Mouse (Mus musculus): ENCODE results near the gene Nrg3. TPM values are rescaled to one million over a fixed set of nuclear protein-coding genes. Genes with fewer than 3 reads are reported as not detected.

The Nrg3 gene
- polyA plus RNA-seq, 1 experiment from 2014 or later: not detected

- Histone ChIP-seq H3K27ac (replicated peaks in 1 of 2; ENCODE audit: control insufficient read depth in 1 of 2, insufficient read depth in 1 of 2, low read depth in 2 of 2, low read length in 2 of 2) (no peak overlapping the region), H3K9me3 (ENCODE audit: control insufficient read depth, low read length) (no peaks in the 10 kb centered on the region), H3K4me3 (ENCODE audit: control insufficient read depth in 1 of 2, insufficient read depth in 1 of 2, low read depth in 1 of 2, low read length in 2 of 2) (no peak overlapping the region), H3K4me2 (ENCODE audit: low read length) (no peak overlapping the region), H3K27me3 (ENCODE audit: control insufficient read depth, insufficient read depth, low read length) (no peaks in the 10 kb centered on the region), H3K9ac (ENCODE audit: low read length) (no peak overlapping the region), H3K4me1 (ENCODE audit: control insufficient read depth in 2 of 2, insufficient read depth in 2 of 2, low read length in 2 of 2) (no peaks in the 10 kb centered on the region), H3K36me3 (ENCODE audit: control insufficient read depth, insufficient read depth, low read length) (no peaks in the 10 kb centered on the region)
- 77% methylated on average over 3 of the region's 3 CpGs for WGBS
- ATAC-seq (ENCODE audit: insufficient number of reproducible peaks, insufficient read depth, low FRiP score, low read depth): no peak
Observed at GRCm38 (mm10) chr14:38700972-38701371, 771.9 kb downstream of the Nrg3 start.

GRCm38 (mm10) chr14:38659973-38660372, 812.9 kb downstream of the Nrg3 start:
- no peak overlapping the region for H3K27ac ChIP-seq (replicated peaks in 1 of 2; ENCODE audit: control insufficient read depth in 1 of 2, insufficient read depth in 1 of 2, low read depth in 2 of 2, low read length in 2 of 2)
- no peak overlapping the region for H3K4me2 ChIP-seq (ENCODE audit: low read length)
- H3K4me1 ChIP-seq (ENCODE audit: control insufficient read depth in 2 of 2, insufficient read depth in 2 of 2, low read length in 2 of 2): no peaks in the 10 kb centered on the region
- no peaks in the 10 kb centered on the region for H3K36me3 ChIP-seq (ENCODE audit: control insufficient read depth, insufficient read depth, low read length)
- no peak overlapping the region for H3K4me3 ChIP-seq (ENCODE audit: control insufficient read depth in 1 of 2, insufficient read depth in 1 of 2, low read depth in 1 of 2, low read length in 2 of 2)
- WGBS: 52% methylated on average over 1 of the region's 1 CpGs
- no peak for ATAC-seq (ENCODE audit: insufficient number of reproducible peaks, insufficient read depth, low FRiP score, low read depth)
- no peak overlapping the region for H3K9ac ChIP-seq (ENCODE audit: low read length)
- no peaks in the 10 kb centered on the region for H3K27me3 ChIP-seq (ENCODE audit: control insufficient read depth, insufficient read depth, low read length)
- H3K9me3 ChIP-seq (ENCODE audit: control insufficient read depth, low read length): no peaks in the 10 kb centered on the region

GRCm38 (mm10) chr14:38637070-38637469, 835.8 kb downstream of the Nrg3 start:
- H3K36me3 ChIP-seq (ENCODE audit: control insufficient read depth, insufficient read depth, low read length): no peaks in the 10 kb centered on the region
- H3K9ac ChIP-seq (ENCODE audit: low read length): no peak overlapping the region
- H3K4me2 ChIP-seq (ENCODE audit: low read length): no peak overlapping the region
- H3K4me1 ChIP-seq (ENCODE audit: control insufficient read depth in 2 of 2, insufficient read depth in 2 of 2, low read length in 2 of 2): no peaks in the 10 kb centered on the region
- H3K27ac ChIP-seq (replicated peaks in 1 of 2; ENCODE audit: control insufficient read depth in 1 of 2, insufficient read depth in 1 of 2, low read depth in 2 of 2, low read length in 2 of 2): no peak overlapping the region
- 67% methylated on average over 3 of the region's 3 CpGs for WGBS
- no peaks in the 10 kb centered on the region for H3K9me3 ChIP-seq (ENCODE audit: control insufficient read depth, low read length)
- no peak for ATAC-seq (ENCODE audit: insufficient number of reproducible peaks, insufficient read depth, low FRiP score, low read depth)
- H3K4me3 ChIP-seq (ENCODE audit: control insufficient read depth in 1 of 2, insufficient read depth in 1 of 2, low read depth in 1 of 2, low read length in 2 of 2): no peak overlapping the region
- no peaks in the 10 kb centered on the region for H3K27me3 ChIP-seq (ENCODE audit: control insufficient read depth, insufficient read depth, low read length)

- Histone ChIP-seq H3K9me3 (ENCODE audit: control insufficient read depth, low read length) (no peaks in the 10 kb centered on the region), H3K36me3 (ENCODE audit: control insufficient read depth, insufficient read depth, low read length) (no peaks in the 10 kb centered on the region), H3K4me1 (ENCODE audit: control insufficient read depth in 2 of 2, insufficient read depth in 2 of 2, low read length in 2 of 2) (no peaks in the 10 kb centered on the region), H3K27ac (replicated peaks in 1 of 2; ENCODE audit: control insufficient read depth in 1 of 2, insufficient read depth in 1 of 2, low read depth in 2 of 2, low read length in 2 of 2) (no peak overlapping the region), H3K4me2 (ENCODE audit: low read length) (no peak overlapping the region), H3K27me3 (ENCODE audit: control insufficient read depth, insufficient read depth, low read length) (no peaks in the 10 kb centered on the region), H3K4me3 (ENCODE audit: control insufficient read depth in 1 of 2, insufficient read depth in 1 of 2, low read depth in 1 of 2, low read length in 2 of 2) (no peak overlapping the region), H3K9ac (ENCODE audit: low read length) (no peak overlapping the region)
- ATAC-seq (ENCODE audit: insufficient number of reproducible peaks, insufficient read depth, low FRiP score, low read depth): no peak
- WGBS: 80% methylated on average over 3 of the region's 3 CpGs
Observed at GRCm38 (mm10) chr14:38630114-38630513, 842.8 kb downstream of the Nrg3 start.

- no peaks in the 10 kb centered on the region for H3K4me1 ChIP-seq (ENCODE audit: control insufficient read depth in 2 of 2, insufficient read depth in 2 of 2, low read length in 2 of 2)
- H3K4me2 ChIP-seq (ENCODE audit: low read length): no peak overlapping the region
- H3K4me3 ChIP-seq (ENCODE audit: control insufficient read depth in 1 of 2, insufficient read depth in 1 of 2, low read depth in 1 of 2, low read length in 2 of 2): no peak overlapping the region
- H3K27me3 ChIP-seq (ENCODE audit: control insufficient read depth, insufficient read depth, low read length): no peaks in the 10 kb centered on the region
- no peaks in the 10 kb centered on the region for H3K36me3 ChIP-seq (ENCODE audit: control insufficient read depth, insufficient read depth, low read length)
- H3K27ac ChIP-seq (replicated peaks in 1 of 2; ENCODE audit: control insufficient read depth in 1 of 2, insufficient read depth in 1 of 2, low read depth in 2 of 2, low read length in 2 of 2): no peak overlapping the region
- no peaks in the 10 kb centered on the region for H3K9me3 ChIP-seq (ENCODE audit: control insufficient read depth, low read length)
- no peak for ATAC-seq (ENCODE audit: insufficient number of reproducible peaks, insufficient read depth, low FRiP score, low read depth)
- no peak overlapping the region for H3K9ac ChIP-seq (ENCODE audit: low read length)
Observed at GRCm38 (mm10) chr14:38629671-38630070, 843.2 kb downstream of the Nrg3 start.

- no peak overlapping the region for H3K4me3 ChIP-seq (ENCODE audit: control insufficient read depth in 1 of 2, insufficient read depth in 1 of 2, low read depth in 1 of 2, low read length in 2 of 2)
- ATAC-seq (ENCODE audit: insufficient number of reproducible peaks, insufficient read depth, low FRiP score, low read depth): no peak
- H3K27me3 ChIP-seq (ENCODE audit: control insufficient read depth, insufficient read depth, low read length): no peaks in the 10 kb centered on the region
- H3K9ac ChIP-seq (ENCODE audit: low read length): no peak overlapping the region
- 64% methylated on average over 2 of the region's 2 CpGs for whole genome bisulfite sequencing
- H3K4me1 ChIP-seq (ENCODE audit: control insufficient read depth in 2 of 2, insufficient read depth in 2 of 2, low read length in 2 of 2): no peaks in the 10 kb centered on the region
- no peak overlapping the region for H3K4me2 ChIP-seq (ENCODE audit: low read length)
- H3K27ac ChIP-seq (replicated peaks in 1 of 2; ENCODE audit: control insufficient read depth in 1 of 2, insufficient read depth in 1 of 2, low read depth in 2 of 2, low read length in 2 of 2): no peak overlapping the region
- H3K36me3 ChIP-seq (ENCODE audit: control insufficient read depth, insufficient read depth, low read length): no peaks in the 10 kb centered on the region
- no peaks in the 10 kb centered on the region for H3K9me3 ChIP-seq (ENCODE audit: control insufficient read depth, low read length)
Observed at GRCm38 (mm10) chr14:38628862-38629619, 843.8 kb downstream of the Nrg3 start.

- Histone ChIP-seq H3K4me2 (ENCODE audit: low read length) (no peak overlapping the region), H3K36me3 (ENCODE audit: control insufficient read depth, insufficient read depth, low read length) (no peaks in the 10 kb centered on the region), H3K4me1 (ENCODE audit: control insufficient read depth in 2 of 2, insufficient read depth in 2 of 2, low read length in 2 of 2) (no peaks in the 10 kb centered on the region), H3K27me3 (ENCODE audit: control insufficient read depth, insufficient read depth, low read length) (no peaks in the 10 kb centered on the region), H3K4me3 (ENCODE audit: control insufficient read depth in 1 of 2, insufficient read depth in 1 of 2, low read depth in 1 of 2, low read length in 2 of 2) (no peak overlapping the region), H3K27ac (replicated peaks in 1 of 2; ENCODE audit: control insufficient read depth in 1 of 2, insufficient read depth in 1 of 2, low read depth in 2 of 2, low read length in 2 of 2) (no peak overlapping the region), H3K9me3 (ENCODE audit: control insufficient read depth, low read length) (no peaks in the 10 kb centered on the region), H3K9ac (ENCODE audit: low read length) (no peak overlapping the region)
- ATAC-seq (ENCODE audit: insufficient number of reproducible peaks, insufficient read depth, low FRiP score, low read depth): no peak
Observed at GRCm38 (mm10) chr14:38616969-38617368, 855.9 kb downstream of the Nrg3 start.

GRCm38 (mm10) chr14:38597735-38598134, 875.2 kb downstream of the Nrg3 start:
- Histone ChIP-seq H3K4me3 (ENCODE audit: control insufficient read depth in 1 of 2, insufficient read depth in 1 of 2, low read depth in 1 of 2, low read length in 2 of 2) (no peak overlapping the region), H3K4me1 (ENCODE audit: control insufficient read depth in 2 of 2, insufficient read depth in 2 of 2, low read length in 2 of 2) (no peaks in the 10 kb centered on the region), H3K27ac (replicated peaks in 1 of 2; ENCODE audit: control insufficient read depth in 1 of 2, insufficient read depth in 1 of 2, low read depth in 2 of 2, low read length in 2 of 2) (no peak overlapping the region), H3K9me3 (ENCODE audit: control insufficient read depth, low read length) (no peaks in the 10 kb centered on the region), H3K4me2 (ENCODE audit: low read length) (no peak overlapping the region), H3K27me3 (ENCODE audit: control insufficient read depth, insufficient read depth, low read length) (no peaks in the 10 kb centered on the region), H3K9ac (ENCODE audit: low read length) (no peak overlapping the region), H3K36me3 (ENCODE audit: control insufficient read depth, insufficient read depth, low read length) (no peaks in the 10 kb centered on the region)
- no peak for ATAC-seq (ENCODE audit: insufficient number of reproducible peaks, insufficient read depth, low FRiP score, low read depth)

Data from heart, embryonic 14.5 days (tissue).